Mouse (Mus musculus) hindbrain, embryonic 16.5 days (tissue): ENCODE results near the gene Dnajc8. TPM values are rescaled to one million over a fixed set of nuclear protein-coding genes. Genes with fewer than 3 reads are reported as not detected.

Experiments
- ATAC-seq: fragments of 200-750 bp; cut with Nextera tagmentation; 2 replicates; pipeline ENCODE4 v1.8.0; 2017; ENCODE audit warnings: moderate TSS enrichment, moderate library complexity
- H3K27ac ChIP-seq: fragments of 300-500 bp; sonication (generic); 2 replicates; pipeline ENCODE4 v1.5.1; 2014; ENCODE audit warnings: low read depth, mild to moderate bottlenecking, control low read depth, low read length, moderate library complexity
- H3K27me3 ChIP-seq: fragments of 300-500 bp; sonication (generic); replicated peaks from 2 replicates; pipeline ENCODE4 v1.6.1; 2014; ENCODE audit warnings: low read length; ENCODE audit not compliant: control insufficient read depth, insufficient read depth
- H3K36me3 ChIP-seq: fragments of 300-500 bp; sonication (generic); 2 replicates; pipeline ENCODE4 v1.6.1; 2014; ENCODE audit warnings: mild to moderate bottlenecking, low read length, moderate library complexity, mixed read lengths; ENCODE audit not compliant: control insufficient read depth, insufficient read depth
- H3K4me1 ChIP-seq: fragments of 300-500 bp; sonication (generic); 2 replicates; pipeline ENCODE4 v1.6.1; 2014; ENCODE audit warnings: low read depth, low read length; ENCODE audit not compliant: control insufficient read depth, insufficient read depth
- H3K4me2 ChIP-seq: fragments of 300-500 bp; sonication (generic); 2 replicates; pipeline ENCODE4 v1.6.1; 2014; ENCODE audit warnings: mild to moderate bottlenecking, low read length, control low read depth, moderate library complexity
- H3K4me3 ChIP-seq: fragments of 300-500 bp; sonication (generic); 2 replicates; pipeline ENCODE4 v1.5.1; 2014; ENCODE audit warnings: mild to moderate bottlenecking, low read length, control low read depth, moderate library complexity
- H3K9ac ChIP-seq: fragments of 300-500 bp; sonication (generic); 2 replicates; pipeline ENCODE4 v1.6.1; 2014; ENCODE audit warnings: low read depth, mild to moderate bottlenecking, control low read depth, low read length, moderate library complexity
- H3K9me3 ChIP-seq: fragments of 300-500 bp; sonication (generic); 2 replicates; pipeline ENCODE4 v1.6.1; 2014; ENCODE audit warnings: mild to moderate bottlenecking, low read length, moderate library complexity; ENCODE audit not compliant: control insufficient read depth
- WGBS: fragments of 180-500 bp; shearing (Covaris S2); extraction: QIAGEN DNeasy Blood & Tissue Kit; methylation state at CpG from one replicate; pipeline ENCODE4 v1.1.7; 2014; 5-methylcytosine and 5-hydroxymethylcytosine counted together
- polyA plus RNA-seq: library from polyadenylated mRNA; unstranded; fragments of >200 nt; fragmentation: Nextera tagmentation; extraction: Ambion mirVana; gene quantifications from 2 replicates; pipeline ENCODE4 v1.2.1, GENCODE M21; 2015

The Dnajc8 gene
- polyA plus RNA-seq, 1 experiment from 2014 or later: 130 TPM

DNA sequence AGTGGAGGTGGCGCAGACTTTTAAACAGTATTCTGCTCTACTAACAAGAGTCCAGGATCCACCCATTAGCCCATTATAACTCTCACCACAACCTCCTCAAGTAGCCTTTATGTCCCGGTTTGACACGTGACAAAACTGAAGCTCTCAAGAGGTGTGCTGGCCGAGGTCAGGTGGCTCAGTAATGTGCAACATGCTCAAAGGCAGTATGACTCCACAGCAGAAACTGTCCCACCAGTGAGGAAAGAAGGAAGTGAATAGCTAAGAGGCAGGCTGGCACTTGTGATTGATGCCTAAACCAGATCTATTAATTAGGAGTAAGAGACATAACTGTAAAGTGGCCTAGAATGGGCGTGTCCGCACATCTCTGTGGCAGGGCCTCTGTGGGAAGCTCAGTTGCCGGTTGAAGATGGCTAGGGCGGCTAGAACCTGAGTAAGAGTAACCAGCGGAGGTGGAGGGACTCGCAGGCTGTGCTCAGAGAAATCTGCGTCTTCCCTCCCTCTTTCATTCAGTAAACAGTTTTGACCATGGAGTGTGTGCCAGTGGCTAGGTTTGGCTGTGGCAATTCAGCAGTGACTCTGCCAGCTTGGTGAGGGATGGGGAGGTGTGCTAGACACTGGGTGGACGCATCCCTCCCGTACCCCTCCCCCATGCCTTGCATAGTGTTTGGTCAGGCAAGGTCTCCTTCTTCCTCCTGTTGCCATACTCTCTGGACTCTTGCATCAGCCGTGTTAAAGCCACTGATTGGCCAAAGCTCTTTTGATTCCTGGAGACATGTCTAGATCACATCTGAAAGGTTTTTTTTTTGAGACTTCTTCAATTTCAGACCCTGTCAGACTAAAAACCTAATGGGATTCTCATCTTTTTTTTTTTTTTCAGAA, 21.7 kb upstream of the Dnajc8 start:
- Histone ChIP-seq H3K4me3 (no peak overlapping the region), H3K27me3 (peaks cover 3% of the 10 kb centered on the region; the same call in 1 of the 2 replicates), H3K9me3 (no peaks in the 10 kb centered on the region), H3K36me3 (no peaks in the 10 kb centered on the region), H3K4me2 (no peak overlapping the region), H3K27ac (no peak overlapping the region), H3K4me1 (peaks cover 13% of the 10 kb centered on the region), H3K9ac (no peak overlapping the region)
- no peak for ATAC-seq
- WGBS: 33% methylated on average over 14 of the region's 14 CpGs

DNA sequence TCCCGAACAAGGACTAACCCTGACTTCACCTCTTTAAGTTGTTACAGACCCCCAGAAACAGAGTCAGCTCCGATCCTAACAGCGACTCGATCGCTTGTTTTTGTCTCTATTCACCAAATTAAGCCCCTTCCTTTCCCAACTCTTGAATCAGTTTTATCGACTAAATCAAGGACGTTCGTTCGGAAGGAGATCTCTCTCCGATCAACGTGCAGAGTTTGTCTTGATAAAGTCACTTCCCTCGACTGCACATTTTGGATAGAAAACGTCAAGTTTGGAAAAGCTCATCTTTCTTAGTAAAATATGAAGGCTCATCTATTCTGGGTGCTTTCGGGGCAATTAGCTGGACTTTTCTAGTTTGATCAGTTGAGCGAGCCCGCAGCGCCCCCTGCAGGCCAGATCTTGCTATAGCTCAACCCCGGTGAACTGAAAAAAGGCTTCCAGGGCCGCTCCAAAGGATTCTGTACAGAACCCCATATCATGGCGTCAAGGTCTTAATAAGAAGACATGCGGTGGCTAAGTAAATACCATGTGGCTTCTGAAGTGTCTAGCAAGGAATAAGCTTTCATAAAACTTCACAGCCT, 20.7 kb upstream of the Dnajc8 start:
- H3K27me3 ChIP-seq: peaks cover 3% of the 10 kb centered on the region; the same call in 1 of the 2 replicates
- H3K4me3 ChIP-seq: peak overlapping the region; percentile 43
- no peak for ATAC-seq
- peak overlapping the region; percentile 16; the same call in 1 of the 2 replicates for H3K9ac ChIP-seq
- H3K4me1 ChIP-seq: peaks cover 9% of the 10 kb centered on the region
- WGBS: 2% methylated on average over 21 of the region's 21 CpGs
- H3K9me3 ChIP-seq: no peaks in the 10 kb centered on the region
- no peaks in the 10 kb centered on the region for H3K36me3 ChIP-seq
- H3K27ac ChIP-seq: peak overlapping the region; percentile 60
- peak overlapping the region; percentile 87 for H3K4me2 ChIP-seq

DNA sequence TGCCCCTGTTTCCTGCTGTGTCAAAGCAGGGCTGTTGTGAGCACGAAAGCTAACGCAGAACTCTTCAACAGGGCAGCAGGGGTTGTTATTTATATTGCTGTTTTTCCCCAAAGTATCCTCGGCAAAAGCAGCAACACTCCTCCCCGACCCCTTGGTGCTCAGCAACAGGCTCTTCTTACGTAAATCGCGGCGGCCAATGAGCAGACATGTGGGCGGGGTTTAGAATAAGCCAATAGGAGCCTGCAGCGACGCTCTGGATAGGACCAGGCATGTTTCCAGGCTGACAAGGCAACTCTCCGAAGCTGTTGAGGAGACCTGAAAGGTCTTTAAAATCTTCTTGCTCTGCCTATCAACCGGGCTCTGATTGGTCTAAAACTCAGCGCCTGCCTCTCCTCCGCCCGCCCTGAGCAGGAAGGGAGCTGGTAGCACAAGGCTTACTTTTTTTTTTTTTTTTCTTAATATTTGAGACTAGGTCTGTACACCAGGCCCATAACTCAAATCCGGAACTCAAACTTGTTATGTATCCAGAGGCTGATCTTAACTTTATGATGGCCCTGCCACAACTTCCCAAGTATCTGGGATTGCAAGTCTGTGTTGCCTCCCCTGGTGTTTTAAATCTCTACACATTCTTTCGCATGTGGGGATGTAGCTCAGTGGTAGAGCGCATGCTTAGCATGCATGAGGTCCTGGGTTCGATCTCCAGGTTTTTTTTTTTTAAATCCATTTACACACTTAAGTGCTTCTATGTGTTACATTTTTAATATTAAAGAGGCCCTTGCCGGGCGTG, 19.8 kb upstream of the Dnajc8 start:
- peak; percentile 95 for ATAC-seq
- H3K36me3 ChIP-seq: no peaks in the 10 kb centered on the region
- H3K4me2 ChIP-seq: peak overlapping the region; percentile 87
- H3K4me1 ChIP-seq: peaks cover 9% of the 10 kb centered on the region
- H3K27ac ChIP-seq: peak overlapping the region; percentile 62
- 24% methylated on average over 20 of the region's 22 CpGs for WGBS
- no peaks in the 10 kb centered on the region for H3K9me3 ChIP-seq
- peaks cover 3% of the 10 kb centered on the region; the same call in 1 of the 2 replicates for H3K27me3 ChIP-seq
- H3K9ac ChIP-seq: peak overlapping the region; percentile 15; the same call in 1 of the 2 replicates
- peak overlapping the region; percentile 43 for H3K4me3 ChIP-seq

DNA sequence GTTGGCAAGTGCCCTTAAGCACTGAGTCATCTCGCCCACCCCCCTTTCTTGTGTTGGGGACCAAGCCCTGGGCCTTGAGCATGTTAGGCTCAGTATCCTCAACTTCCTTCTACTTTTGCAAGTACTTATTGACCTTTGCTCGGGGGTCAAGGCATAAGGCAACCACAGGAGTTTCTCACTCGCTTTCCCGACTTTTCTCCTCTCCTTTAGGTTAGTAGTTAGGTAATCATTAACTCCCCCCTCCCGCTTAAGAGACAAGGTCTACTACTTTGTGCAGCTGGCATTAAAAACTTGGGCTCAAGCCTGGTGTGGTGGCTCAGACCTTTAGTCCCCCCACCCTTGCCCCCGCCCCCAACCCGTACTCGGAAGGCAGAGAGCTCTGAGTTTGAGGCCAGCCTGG, 17.3 kb upstream of the Dnajc8 start:
- Histone ChIP-seq H3K9ac (no peak overlapping the region), H3K4me2 (no peak overlapping the region), H3K36me3 (no peaks in the 10 kb centered on the region), H3K9me3 (no peaks in the 10 kb centered on the region), H3K27me3 (no peaks in the 10 kb centered on the region), H3K4me1 (peaks cover 9% of the 10 kb centered on the region), H3K27ac (no peak overlapping the region), H3K4me3 (no peak overlapping the region)
- WGBS: 67% methylated on average over 8 of the region's 8 CpGs
- no peak for ATAC-seq

DNA sequence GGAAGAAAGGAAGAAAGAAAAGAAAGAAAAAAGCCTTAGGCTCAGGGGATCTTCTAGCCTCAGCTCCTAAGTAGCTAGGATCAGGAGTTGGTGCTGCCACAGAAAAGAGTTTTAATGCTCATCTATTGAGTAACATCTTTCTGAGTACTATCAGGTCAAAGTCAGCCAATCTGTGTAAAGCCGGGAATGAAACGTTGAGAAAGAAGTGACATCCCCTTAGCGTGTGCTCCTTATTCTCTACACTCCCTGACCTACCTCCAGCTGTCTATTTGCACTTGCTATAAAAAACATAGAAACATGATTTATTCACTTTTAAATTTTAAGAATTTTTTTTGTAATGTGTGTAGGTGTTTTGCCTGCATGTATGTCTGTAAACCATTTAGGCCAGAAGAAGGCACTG, 16.2 kb upstream of the Dnajc8 start:
- Histone ChIP-seq H3K9me3 (no peaks in the 10 kb centered on the region), H3K27ac (no peak overlapping the region), H3K4me2 (no peak overlapping the region), H3K36me3 (no peaks in the 10 kb centered on the region), H3K4me1 (peaks cover 8% of the 10 kb centered on the region), H3K4me3 (no peak overlapping the region), H3K9ac (no peak overlapping the region), H3K27me3 (no peaks in the 10 kb centered on the region)
- WGBS: 94% methylated on average over 3 of the region's 3 CpGs
- ATAC-seq: no peak

DNA sequence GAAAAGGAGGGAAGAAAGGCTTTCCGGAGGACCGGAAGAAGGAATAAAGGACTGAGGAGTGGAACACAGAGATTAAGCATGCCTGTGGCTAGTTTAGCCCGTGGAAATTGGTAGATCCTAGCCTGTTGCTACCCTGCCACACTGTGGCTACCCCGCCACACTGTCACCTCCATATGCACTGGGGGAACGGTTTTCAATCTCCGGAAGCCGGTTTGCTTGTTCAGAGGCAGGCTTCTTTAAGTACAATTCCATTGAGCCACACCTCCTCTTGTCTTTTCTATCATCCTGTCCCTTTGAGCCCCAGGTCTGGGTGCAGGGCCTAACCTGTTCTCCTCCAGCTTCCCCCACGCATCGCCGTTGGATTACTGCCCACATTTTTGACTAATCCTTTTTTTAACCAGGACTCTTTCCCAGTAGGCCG, 11.0 kb upstream of the Dnajc8 start:
- Histone ChIP-seq H3K9me3 (no peaks in the 10 kb centered on the region), H3K4me3 (no peak overlapping the region), H3K27ac (no peak overlapping the region), H3K4me2 (no peak overlapping the region), H3K27me3 (no peaks in the 10 kb centered on the region), H3K36me3 (no peaks in the 10 kb centered on the region; the same call in 1 of the 2 replicates), H3K9ac (no peak overlapping the region), H3K4me1 (no peaks in the 10 kb centered on the region)
- WGBS: 18% methylated on average over 11 of the region's 11 CpGs
- no peak for ATAC-seq

DNA sequence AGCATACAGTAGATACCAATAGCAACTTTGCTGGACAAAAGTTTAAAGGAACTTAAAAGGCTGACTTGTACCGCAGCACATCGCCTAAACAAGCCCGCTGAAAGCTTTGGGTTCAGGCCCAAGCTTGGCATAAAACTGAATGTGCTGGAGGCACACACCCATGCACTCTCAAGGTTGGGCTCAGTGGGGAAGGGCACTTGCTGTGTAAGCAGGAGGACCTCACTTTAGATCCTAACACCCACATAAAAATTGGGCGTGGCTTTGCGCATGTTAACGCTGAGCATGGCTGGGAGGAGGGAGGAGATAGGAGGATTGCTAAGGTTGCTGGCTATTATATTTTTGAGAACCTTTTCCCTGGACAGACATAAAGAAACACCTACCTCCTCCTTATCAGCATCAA, 10.5 kb upstream of the Dnajc8 start:
- Histone ChIP-seq H3K36me3 (peaks cover 4% of the 10 kb centered on the region), H3K9ac (no peak overlapping the region), H3K4me3 (no peak overlapping the region), H3K4me1 (no peaks in the 10 kb centered on the region), H3K9me3 (no peaks in the 10 kb centered on the region), H3K27ac (no peak overlapping the region), H3K4me2 (no peak overlapping the region), H3K27me3 (no peaks in the 10 kb centered on the region)
- no peak for ATAC-seq
- WGBS: 47% methylated on average over 6 of the region's 6 CpGs

DNA sequence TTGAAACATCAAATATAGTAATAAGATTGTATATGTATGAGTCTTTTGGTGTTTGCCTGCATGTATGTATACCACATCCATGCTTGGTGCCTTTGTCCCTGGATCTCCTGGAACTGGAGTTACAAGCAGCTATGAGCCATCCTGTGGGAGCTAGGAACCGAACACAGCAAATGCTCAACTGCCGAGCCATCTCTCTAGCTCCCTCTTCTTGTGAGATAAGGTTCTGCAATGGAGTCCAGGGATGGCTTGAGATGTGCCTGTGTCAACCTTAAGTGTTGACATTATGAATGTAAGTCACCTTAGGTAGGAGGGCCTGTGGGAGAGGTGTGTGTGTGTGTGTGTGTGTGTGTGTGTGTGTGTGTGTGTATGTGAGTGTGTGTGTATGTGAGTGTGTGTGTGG, 8.7 kb upstream of the Dnajc8 start:
- H3K4me3 ChIP-seq: no peak overlapping the region
- H3K27me3 ChIP-seq: no peaks in the 10 kb centered on the region
- no peak for ATAC-seq
- H3K4me1 ChIP-seq: peaks cover 3% of the 10 kb centered on the region
- no peak overlapping the region for H3K9ac ChIP-seq
- peaks cover 13% of the 10 kb centered on the region for H3K36me3 ChIP-seq
- no peaks in the 10 kb centered on the region for H3K9me3 ChIP-seq
- H3K4me2 ChIP-seq: no peak overlapping the region
- WGBS: 50% methylated on average over 2 of the region's 2 CpGs
- no peak overlapping the region for H3K27ac ChIP-seq
